Mouse (Mus musculus) embryo, embryonic 10.5 days (tissue): ENCODE results near the gene Atmin.

ENCODE experiments used
- DNase-seq: peaks from one replicate; pipeline ENCODE4 v3.0.0-alpha.2; 2015; ENCODE audit warnings: low spot score

Gene Atmin

GRCm38 (mm10) chr8:116943161-116943554, at the start of gene Atmin:
TSS of gene Atmin (plus strand) at chr8:116943393.
- DNase-seq: peak; percentile 92

GRCm38 (mm10) chr8:116893938-116894337, 49.3 kb upstream of the Atmin start:
- DNase-seq: no peak

- no peak for DNase-seq
Measured at GRCm38 (mm10) chr8:116895521-116895920, 47.7 kb upstream of the Atmin start.

- no peak for DNase-seq
Measured at GRCm38 (mm10) chr8:116904736-116905135, 38.5 kb upstream of the Atmin start.

- no peak for DNase-seq
Measured at GRCm38 (mm10) chr8:116905252-116905651, 37.9 kb upstream of the Atmin start.

GRCm38 (mm10) chr8:116905836-116906235, 37.4 kb upstream of the Atmin start:
- no peak for DNase-seq

- no peak for DNase-seq
Measured at GRCm38 (mm10) chr8:116921005-116921336, 22.2 kb upstream of the Atmin start.

- DNase-seq: peak; percentile 96
Measured at GRCm38 (mm10) chr8:116921337-116922059, 21.7 kb upstream of the Atmin start, which contains the start of the genes Cmc2 and Cenpn. TSS of gene Cmc2 (minus strand) at chr8:116921455. TSS of gene Cenpn (plus strand) at chr8:116921730.

GRCm38 (mm10) chr8:116922060-116922757, 21.0 kb upstream of the Atmin start:
- no peak for DNase-seq

- no peak for DNase-seq
Measured at GRCm38 (mm10) chr8:116923526-116923925, 19.7 kb upstream of the Atmin start.

GRCm38 (mm10) chr8:116927880-116928279, 15.3 kb upstream of the Atmin start:
- DNase-seq: peak; percentile 48

- no peak for DNase-seq
Measured at GRCm38 (mm10) chr8:116928588-116928987, 14.6 kb upstream of the Atmin start.

- no peak for DNase-seq
Measured at GRCm38 (mm10) chr8:116934976-116935375, 8.2 kb upstream of the Atmin start.

GRCm38 (mm10) chr8:116935506-116935905, 7.7 kb upstream of the Atmin start:
- DNase-seq: peak; percentile 17

GRCm38 (mm10) chr8:116942284-116943058, 722 bp upstream of the Atmin start:
- DNase-seq: no peak

- peak; percentile 26 for DNase-seq
Measured at GRCm38 (mm10) chr8:116943555-116944384, 577 bp downstream of the Atmin start.

- no peak for DNase-seq
Measured at GRCm38 (mm10) chr8:116944385-116944696, 1.1 kb downstream of the Atmin start.

GRCm38 (mm10) chr8:116945169-116945910, 2.1 kb downstream of the Atmin start:
- no peak for DNase-seq

GRCm38 (mm10) chr8:116946268-116946838, 3.2 kb downstream of the Atmin start:
- no peak for DNase-seq

- no peak for DNase-seq
Measured at GRCm38 (mm10) chr8:116946851-116947250, 3.7 kb downstream of the Atmin start.

- DNase-seq: no peak
Measured at GRCm38 (mm10) chr8:116947589-116947988, 4.4 kb downstream of the Atmin start.
